Mouse (Mus musculus): Measurements from ENCODE around the gene Ccdc172. TPM values are rescaled to one million over a fixed set of nuclear protein-coding genes. Genes with fewer than 3 reads are reported as not detected.

Gene Ccdc172
- polyA plus RNA-seq, 1 experiment from 2014 or later: not detected

DNA sequence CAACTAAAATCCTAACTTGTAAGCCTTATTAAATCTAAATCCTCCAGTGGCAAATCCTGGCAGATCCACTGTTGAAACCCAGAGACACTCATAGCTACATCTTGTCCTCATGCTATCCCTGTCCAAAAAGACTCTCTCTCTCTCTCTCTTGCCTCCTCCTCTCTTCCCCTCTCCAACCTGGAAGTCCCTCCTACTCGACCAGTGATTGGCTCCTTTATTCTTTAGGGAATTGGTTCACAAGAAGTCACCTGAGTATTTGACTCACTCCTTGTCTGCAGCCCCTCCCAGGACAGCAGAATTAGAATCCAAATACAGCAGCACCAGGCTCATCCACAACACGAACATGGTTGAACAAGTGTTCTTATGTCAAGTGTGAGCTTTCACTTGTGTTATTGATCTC, 74.3 kb downstream of the Ccdc172 start:
- no peak for ATAC-seq (ENCODE audit: low read depth)
- Histone ChIP-seq H3K27ac (ENCODE audit: low read length) (no peak overlapping the region), H3K27me3 (ENCODE audit: control insufficient read depth, insufficient read depth, low read depth, low read length) (no peaks in the 10 kb centered on the region), H3K9ac (ENCODE audit: low read depth, low read length) (no peak overlapping the region), H3K9me3 (replicated peaks; ENCODE audit: control insufficient read depth, low read length) (no peaks in the 10 kb centered on the region), H3K4me2 (ENCODE audit: low read depth, low read length) (no peak overlapping the region), H3K4me1 (ENCODE audit: control insufficient read depth, low read depth, low read length) (no peaks in the 10 kb centered on the region), H3K36me3 (ENCODE audit: control insufficient read depth, insufficient read depth) (no peaks in the 10 kb centered on the region), H3K4me3 (ENCODE audit: low read depth, low read length) (no peak overlapping the region)
- 41% methylated on average over 2 of the region's 2 CpGs for WGBS (ENCODE audit: insufficient replicate concordance)

DNA sequence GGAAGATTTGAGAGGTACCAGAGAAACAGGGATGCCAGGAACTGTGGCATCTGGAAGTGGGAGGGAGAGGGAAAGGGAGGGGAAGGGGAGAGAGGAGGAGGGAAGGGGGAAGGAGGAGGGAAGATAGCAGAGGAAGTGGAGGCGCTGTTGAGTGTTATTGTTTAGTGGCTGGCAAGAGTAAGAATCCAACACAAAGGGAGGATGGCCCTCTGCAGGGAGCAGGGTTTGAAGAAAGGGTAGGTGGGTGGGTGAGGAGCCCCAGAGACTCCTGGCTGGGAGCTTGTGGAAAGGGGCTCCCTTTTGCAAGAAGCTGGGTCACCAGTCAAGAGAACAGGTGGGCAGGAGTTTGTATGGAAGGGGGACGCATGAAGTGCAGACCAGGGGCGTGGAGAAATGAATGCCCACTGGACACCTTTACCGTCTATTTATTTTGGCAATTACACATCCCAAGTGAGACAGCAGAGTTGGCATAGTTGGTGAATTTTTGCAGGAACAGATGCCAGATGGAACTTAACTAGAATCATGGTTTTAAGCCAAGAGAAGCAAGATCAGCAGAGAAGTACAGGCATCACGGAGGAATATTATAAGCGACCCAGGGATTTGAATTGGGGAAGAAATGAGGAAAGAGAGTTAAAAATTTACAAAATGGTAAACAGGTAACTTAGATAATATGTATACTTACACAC, 78.6 kb downstream of the Ccdc172 start:
- H3K36me3 ChIP-seq (ENCODE audit: control insufficient read depth, insufficient read depth): no peaks in the 10 kb centered on the region
- H3K9ac ChIP-seq (ENCODE audit: low read depth, low read length): no peak overlapping the region
- no peaks in the 10 kb centered on the region for H3K27me3 ChIP-seq (ENCODE audit: control insufficient read depth, insufficient read depth, low read depth, low read length)
- H3K27ac ChIP-seq (ENCODE audit: low read length): no peak overlapping the region
- H3K9me3 ChIP-seq (replicated peaks; ENCODE audit: control insufficient read depth, low read length): no peaks in the 10 kb centered on the region; the same call in 1 of the 2 replicates
- H3K4me2 ChIP-seq (ENCODE audit: low read depth, low read length): no peak overlapping the region
- no peak for ATAC-seq (ENCODE audit: low read depth)
- no peak overlapping the region for H3K4me3 ChIP-seq (ENCODE audit: low read depth, low read length)
- WGBS (ENCODE audit: insufficient replicate concordance): 56% methylated on average over 6 of the region's 6 CpGs
- no peaks in the 10 kb centered on the region for H3K4me1 ChIP-seq (ENCODE audit: control insufficient read depth, low read depth, low read length)

DNA sequence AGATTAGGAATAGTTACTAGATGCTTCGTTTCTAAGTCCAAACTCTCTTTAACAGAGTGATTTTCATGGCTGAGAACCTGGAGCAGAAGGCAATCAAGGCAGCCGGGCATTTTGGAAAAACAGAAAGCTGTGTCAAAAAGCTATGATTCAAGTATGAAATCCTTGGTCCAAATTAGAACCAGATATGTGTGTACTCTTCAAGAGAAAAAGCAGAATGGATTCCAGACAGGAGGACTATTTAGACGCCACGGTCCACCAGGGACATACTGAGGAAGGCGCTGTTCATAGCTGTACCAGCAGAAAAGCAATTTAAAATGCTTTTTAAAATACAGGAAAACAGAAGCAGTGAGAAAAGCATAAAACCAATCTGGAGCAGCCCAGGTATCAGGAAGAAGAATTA, 88.6 kb downstream of the Ccdc172 start:
- H3K9me3 ChIP-seq (replicated peaks; ENCODE audit: control insufficient read depth, low read length): no peaks in the 10 kb centered on the region
- H3K36me3 ChIP-seq (ENCODE audit: control insufficient read depth, insufficient read depth): no peaks in the 10 kb centered on the region
- H3K27ac ChIP-seq (ENCODE audit: low read length): no peak overlapping the region
- no peaks in the 10 kb centered on the region for H3K27me3 ChIP-seq (ENCODE audit: control insufficient read depth, insufficient read depth, low read depth, low read length)
- H3K4me3 ChIP-seq (ENCODE audit: low read depth, low read length): no peak overlapping the region
- no peaks in the 10 kb centered on the region for H3K4me1 ChIP-seq (ENCODE audit: control insufficient read depth, low read depth, low read length)
- no peak for ATAC-seq (ENCODE audit: low read depth)
- no peak overlapping the region for H3K9ac ChIP-seq (ENCODE audit: low read depth, low read length)
- 68% methylated on average over 5 of the region's 5 CpGs for WGBS (ENCODE audit: insufficient replicate concordance)
- H3K4me2 ChIP-seq (ENCODE audit: low read depth, low read length): no peak overlapping the region

Other genes with a start within 250 kb of the Ccdc172 start
- gene Gfra1, start 56.1 kb upstream of the Ccdc172 start, polyA plus RNA-seq (2015; fragmentation: Nextera tagmentation; extraction: Ambion mirVana): 7.2 and 7.4 TPM in 2 replicates
- not detected in 2 replicates for gene Pnlip, start 140.5 kb downstream of the Ccdc172 start, polyA plus RNA-seq (2015; fragmentation: Nextera tagmentation; extraction: Ambion mirVana)
- gene Pnliprp1, start 216.9 kb downstream of the Ccdc172 start, polyA plus RNA-seq (2015; fragmentation: Nextera tagmentation; extraction: Ambion mirVana): 38.6 and 79.9 TPM in 2 replicates
- gene Pnliprp2, start 247.7 kb downstream of the Ccdc172 start, polyA plus RNA-seq (2015; fragmentation: Nextera tagmentation; extraction: Ambion mirVana): 2.0 and 2.2 TPM in 2 replicates

Data from liver, embryonic 16.5 days (tissue).